Mouse (Mus musculus) colon, adult 2 months (tissue): ENCODE data around the gene Sass6. TPM values are rescaled to one million over a fixed set of nuclear protein-coding genes. Genes with fewer than 3 reads are reported as not detected.

Experiments used
- polyA plus RNA-seq: library from polyadenylated mRNA; depleted of rRNA; stranded (reverse); fragments of >200 nt; gene quantifications from 2 replicates; pipeline ENCODE4 v1.2.3, GENCODE M21; 2012; rRNA removed

Sass6 gene
- polyA plus RNA-seq: 0.78 and 1.00 TPM in 2 replicates

DNA sequence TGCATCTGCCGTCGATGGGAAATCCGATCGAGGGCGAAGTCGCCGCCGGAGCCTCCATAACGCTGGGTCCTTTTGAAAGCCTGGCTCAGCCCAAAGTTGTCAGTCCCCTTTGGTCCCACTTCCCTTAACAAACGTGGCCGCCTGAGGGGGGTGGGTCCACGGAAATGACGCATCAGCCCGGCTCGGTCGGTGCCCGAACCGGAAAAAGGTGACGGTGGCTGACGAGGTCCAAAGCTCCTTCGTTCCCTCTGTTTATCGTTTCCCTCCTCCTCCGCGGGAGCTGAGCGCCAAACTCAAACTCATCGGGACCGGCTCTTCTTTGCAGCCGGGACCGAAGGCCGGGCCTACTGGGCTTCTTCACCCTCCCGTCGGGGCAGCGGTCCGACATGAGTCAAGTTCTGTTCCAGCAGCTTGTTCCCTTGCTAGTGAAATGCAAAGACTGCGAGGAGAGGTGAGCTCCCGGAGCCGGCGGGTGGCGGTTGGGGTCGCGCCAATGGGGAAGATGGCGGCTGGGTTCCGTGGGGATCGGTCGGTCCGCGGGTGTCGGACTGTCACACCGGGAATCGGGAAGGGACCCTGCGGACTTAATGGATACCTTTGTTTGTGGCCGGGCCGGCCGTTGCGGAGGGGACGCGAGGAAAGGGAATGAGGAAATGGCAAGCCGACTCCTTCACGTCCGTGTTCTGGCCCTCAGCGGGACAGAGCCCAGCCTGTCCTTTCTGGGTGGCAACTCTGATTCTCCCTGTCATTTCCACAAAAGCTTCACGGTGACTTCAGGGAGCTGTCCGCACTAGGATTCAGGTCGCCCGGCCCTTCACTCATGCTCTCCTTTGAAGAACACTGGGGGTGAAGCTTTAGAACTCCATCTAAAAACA is at the start of gene Sass6:
TSS of gene Sass6 (plus strand) at position 255 of the 875 bp plus-strand sequence.

DNA sequence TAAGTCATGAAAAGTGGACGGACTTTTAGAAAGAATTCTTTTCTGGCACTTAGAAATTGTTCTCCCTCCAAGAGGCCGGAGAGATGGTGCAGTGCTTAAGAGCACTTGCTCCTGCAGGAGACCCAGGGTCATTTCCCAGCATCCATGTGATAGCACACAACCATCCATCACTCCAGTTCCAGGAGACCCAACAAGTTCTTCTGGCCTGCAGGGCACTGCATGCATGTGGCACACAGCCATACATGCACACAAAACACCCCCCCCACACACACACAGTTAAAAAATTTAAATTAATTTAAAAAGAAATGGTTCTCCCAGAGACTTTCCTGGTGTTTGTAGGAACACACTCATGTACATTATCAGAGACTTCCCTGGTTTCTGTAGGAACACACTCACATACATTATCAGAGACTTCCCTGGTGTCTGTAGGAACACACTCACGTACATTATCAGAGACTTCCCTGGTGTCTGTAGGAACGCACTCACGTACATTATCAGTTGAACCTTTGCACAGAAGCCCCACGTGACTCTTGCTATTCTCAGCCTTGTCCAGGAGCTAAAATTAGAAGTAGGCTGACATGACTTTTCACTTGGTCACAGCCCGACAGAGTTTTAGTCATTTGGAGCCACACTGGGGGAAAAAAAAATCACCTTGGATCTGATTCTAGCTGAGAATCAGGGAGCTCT is 32.2 kb upstream of the Sass6 start, which contains the start of gene Lrrc39:
TSS of gene Lrrc39 (plus strand) at position 566 of the 687 bp plus-strand sequence.

GRCm38 (mm10) chr3:116614295-116614892 is 19.6 kb downstream of the Sass6 start, which contains the start of gene Trmt13:
Trmt13 (minus strand) TSS chr3:116614587.

GRCm38 (mm10) chr3:116662463-116662863 is 67.7 kb downstream of the Sass6 start, which contains the start of gene Mfsd14a:
Mfsd14a (minus strand) TSS chr3:116662677.

Other genes with a start within 250 kb of the Sass6 start
- 14.8 and 17.9 TPM in 2 replicates for gene Cdc14a, start 170.9 kb upstream of the Sass6 start, polyA plus RNA-seq
- gene Rtca, start 86.8 kb upstream of the Sass6 start, polyA plus RNA-seq: 52.4 and 58.0 TPM in 2 replicates
- 3.4 and 5.1 TPM in 2 replicates for gene Dbt, start 81.9 kb upstream of the Sass6 start, polyA plus RNA-seq
- gene Lrrc39, start 32.0 kb upstream of the Sass6 start, polyA plus RNA-seq: 0.03 and 0.05 TPM in 2 replicates
- gene Trmt13, start 19.6 kb downstream of the Sass6 start, polyA plus RNA-seq: 2.9 and 3.1 TPM in 2 replicates
- 14.0 and 14.3 TPM in 2 replicates for gene Mfsd14a, start 67.7 kb downstream of the Sass6 start, polyA plus RNA-seq
- gene Gm43191, start 86.3 kb downstream of the Sass6 start, polyA plus RNA-seq: not detected in 2 replicates
- 28.7 and 37.7 TPM in 2 replicates for gene Slc35a3, start 117.8 kb downstream of the Sass6 start, polyA plus RNA-seq
- gene Agl, start 213.2 kb downstream of the Sass6 start, polyA plus RNA-seq: 5.9 and 6.3 TPM in 2 replicates